Mouse (Mus musculus): ENCODE measurements at regions not wholly inside any gene's neighbourhood (a gene's known extent, or its start where the extent isn't known, plus 50 kb on each side); places are given as distances from the start of the nearest gene placed in this dataset.

GRCm38 (mm10) chr1:137800752-137801151 is 374.8 kb downstream of the Ptprc start:
- no peak for DNase-seq (ENCODE audit: extremely low read depth)
- Histone ChIP-seq H3K4me3 (replicated peaks in 1 of 3; ENCODE audit: low read depth in 2 of 3, low read length in 2 of 3, poor library complexity in 1 of 3) (no peak overlapping the region), H3K4me1 (ENCODE audit: control insufficient read depth in 1 of 2, insufficient read depth in 2 of 2) (no peaks in the 10 kb centered on the region), H3K27me3 (replicated peaks) (no peaks in the 10 kb centered on the region), H3K79me2 (replicated peaks; ENCODE audit: control insufficient read depth, extremely low read depth, insufficient read depth, poor library complexity, severe bottlenecking) (no peaks in the 10 kb centered on the region), H3K4me2 (ENCODE audit: insufficient read depth, low read depth, poor library complexity, severe bottlenecking) (no peak overlapping the region), H3K9ac (ENCODE audit: insufficient read depth, low read depth) (no peak overlapping the region), H3K9me3 (replicated peaks; ENCODE audit: low read length) (no peaks in the 10 kb centered on the region), H3K27ac (ENCODE audit: insufficient read depth, low read depth) (no peak overlapping the region), H3K36me3 (replicated peaks in 1 of 2; ENCODE audit: control insufficient read depth in 1 of 2, insufficient read depth in 1 of 2, low read length in 1 of 2) (no peaks in the 10 kb centered on the region)
- in situ Hi-C loops (cut with MboI; ENCODE audit: low pct_ligation_motif_present, low pct_unique_long_range_greater_than_20kb, low sequenced_read_pairs): no loop called here
- TF ChIP-seq JUN (IDR thresholded peaks at IDR 0.05; ENCODE audit: insufficient read depth, low read depth, low read length) (no peak), CHD1 (IDR thresholded peaks at IDR 0.05; ENCODE audit: low read depth, low read length) (no peak), PAX5 (IDR thresholded peaks at IDR 0.05; ENCODE audit: low read length) (no peak), SMC3 (IDR thresholded peaks at IDR 0.05; ENCODE audit: low read depth, low read length) (no peak), SIN3A (IDR thresholded peaks at IDR 0.05; ENCODE audit: low read length) (no peak), POLR2A (IDR thresholded peaks at IDR 0.05; ENCODE audit: low read depth, low read length) (no peak), USF1 (IDR thresholded peaks at IDR 0.05; ENCODE audit: low read depth, low read length) (no peak)
- dilution Hi-C loops (cut with MboI; ENCODE audit: extremely low pct_ligation_motif_present, extremely low pct_unique_long_range_greater_than_20kb, low sequenced_read_pairs): no loop called here

GRCm38 (mm10) chr1:137788789-137789188 is 386.7 kb downstream of the Ptprc start:
- TF ChIP-seq MAX (IDR thresholded peaks at IDR 0.05; ENCODE audit: low read length) (no peak), MYC (IDR thresholded peaks at IDR 0.05; ENCODE audit: low read depth, low read length) (no peak), GABPA (IDR thresholded peaks at IDR 0.05; ENCODE audit: insufficient replicate concordance, low read depth, low read length) (no peak), CHD1 (IDR thresholded peaks at IDR 0.05; ENCODE audit: low read depth, low read length) (no peak), JUN (IDR thresholded peaks at IDR 0.05; ENCODE audit: insufficient read depth, low read depth, low read length) (no peak), RCOR1 (conservative IDR thresholded peaks at IDR 0.05; ENCODE audit: low read depth, low read length) (no peak), PAX5 (IDR thresholded peaks at IDR 0.05; ENCODE audit: low read length) (no peak), ZMIZ1 (IDR thresholded peaks at IDR 0.05; ENCODE audit: low read depth, low read length) (no peak), ZC3H11A (IDR thresholded peaks at IDR 0.05; ENCODE audit: low read depth, low read length) (no peak), MAFK (IDR thresholded peaks at IDR 0.05; ENCODE audit: insufficient replicate concordance, low read length) (no peak), SIN3A (IDR thresholded peaks at IDR 0.05; ENCODE audit: low read length) (no peak), POLR2A (IDR thresholded peaks at IDR 0.05; ENCODE audit: low read depth, low read length) (no peak), POLR2AphosphoS2 (IDR thresholded peaks at IDR 0.05; ENCODE audit: low read depth, low read length) (no peak), MEF2A (IDR thresholded peaks at IDR 0.05; ENCODE audit: borderline replicate concordance, low read depth, low read length) (no peak), TCF12 (IDR thresholded peaks at IDR 0.05; ENCODE audit: low read depth, low read length) (no peak)
- Histone ChIP-seq H3K27ac (ENCODE audit: insufficient read depth, low read depth) (no peak overlapping the region), H3K9me3 (replicated peaks; ENCODE audit: low read length) (no peaks in the 10 kb centered on the region), H3K27me3 (replicated peaks) (no peaks in the 10 kb centered on the region), H3K9ac (ENCODE audit: insufficient read depth, low read depth) (no peak overlapping the region), H3K4me2 (ENCODE audit: insufficient read depth, low read depth, poor library complexity, severe bottlenecking) (no peak overlapping the region), H3K4me1 (ENCODE audit: control insufficient read depth in 1 of 2, insufficient read depth in 2 of 2) (no peaks in the 10 kb centered on the region), H3K36me3 (replicated peaks in 1 of 2; ENCODE audit: control insufficient read depth in 1 of 2, insufficient read depth in 1 of 2, low read length in 1 of 2) (no peaks in the 10 kb centered on the region), H3K4me3 (replicated peaks in 1 of 3; ENCODE audit: low read depth in 2 of 3, low read length in 2 of 3, poor library complexity in 1 of 3) (no peak overlapping the region), H3K79me2 (replicated peaks; ENCODE audit: control insufficient read depth, extremely low read depth, insufficient read depth, poor library complexity, severe bottlenecking) (no peaks in the 10 kb centered on the region)
- dilution Hi-C loops (cut with MboI; ENCODE audit: extremely low pct_ligation_motif_present, extremely low pct_unique_long_range_greater_than_20kb, low sequenced_read_pairs): no loop called here
- DNase-seq (ENCODE audit: extremely low read depth): no peak
- in situ Hi-C loops (cut with MboI; ENCODE audit: low pct_ligation_motif_present, low pct_unique_long_range_greater_than_20kb, low sequenced_read_pairs): no loop called here
